Mouse (Mus musculus): ENCODE data around the gene Tcf7l1. TPM values are rescaled to one million over a fixed set of nuclear protein-coding genes. Genes with fewer than 3 reads are reported as not detected.

Tcf7l1 gene
- total RNA-seq, 2 experiments from 2014 or later = 4.1 to 5.3 TPM

- peak; percentile 44 for DNase-seq
- intact Hi-C loops (cut with DNase I) = no loop called here
Measured at GRCm38 (mm10) chr6:72787948-72788891, 834 bp downstream of the Tcf7l1 start.

GRCm38 (mm10) chr6:72787322-72787947 lies 1.6 kb downstream of the Tcf7l1 start:
- DNase-seq = no peak
- intact Hi-C loops (cut with DNase I) = no loop called here

- no peak for DNase-seq
- intact Hi-C loops (cut with DNase I) = no loop called here
Measured at GRCm38 (mm10) chr6:72783780-72784179, 5.3 kb downstream of the Tcf7l1 start.

- no peak for DNase-seq
- intact Hi-C loops (cut with DNase I) = no loop called here
Measured at GRCm38 (mm10) chr6:72778779-72779776, 10.0 kb downstream of the Tcf7l1 start.

GRCm38 (mm10) chr6:72777212-72777611 lies 11.8 kb downstream of the Tcf7l1 start:
- no peak for DNase-seq
- intact Hi-C loops (cut with DNase I) = no loop called here

GRCm38 (mm10) chr6:72774275-72774674 lies 14.8 kb downstream of the Tcf7l1 start:
- no peak for DNase-seq
- intact Hi-C loops (cut with DNase I) = no loop called here

- no peak for DNase-seq
- intact Hi-C loops (cut with DNase I) = no loop called here
Measured at GRCm38 (mm10) chr6:72769915-72770776, 18.9 kb downstream of the Tcf7l1 start.

GRCm38 (mm10) chr6:72769343-72769742 lies 19.7 kb downstream of the Tcf7l1 start:
- intact Hi-C loops (cut with DNase I) = no loop called here
- DNase-seq = no peak

GRCm38 (mm10) chr6:72768804-72769203 lies 20.2 kb downstream of the Tcf7l1 start:
- intact Hi-C loops (cut with DNase I) = no loop called here
- DNase-seq = peak; percentile 82

GRCm38 (mm10) chr6:72768097-72768496 lies 21.0 kb downstream of the Tcf7l1 start:
- intact Hi-C loops (cut with DNase I) = no loop called here
- DNase-seq = no peak

- intact Hi-C loops (cut with DNase I) = no loop called here
- DNase-seq = no peak
Measured at GRCm38 (mm10) chr6:72763616-72764015, 25.4 kb downstream of the Tcf7l1 start.

- no peak for DNase-seq
- intact Hi-C loops (cut with DNase I) = no loop called here
Measured at GRCm38 (mm10) chr6:72761645-72762044, 27.4 kb downstream of the Tcf7l1 start.

GRCm38 (mm10) chr6:72758239-72759017 lies 30.6 kb downstream of the Tcf7l1 start:
- no peak for DNase-seq
- intact Hi-C loops (cut with DNase I) = no loop called here

GRCm38 (mm10) chr6:72755267-72755889 lies 33.7 kb downstream of the Tcf7l1 start:
- DNase-seq = peak; percentile 35

GRCm38 (mm10) chr6:72754215-72754614 lies 34.8 kb downstream of the Tcf7l1 start:
- DNase-seq = no peak
- intact Hi-C loops (cut with DNase I) = no loop called here

More at GRCm38 (mm10) chr6:72755267-72755889, 33.7 kb downstream of the Tcf7l1 start:
- intact Hi-C loops (cut with DNase I) = no loop called here

- no peak for DNase-seq
- intact Hi-C loops (cut with DNase I) = no loop called here
Measured at GRCm38 (mm10) chr6:72753782-72754181, 35.3 kb downstream of the Tcf7l1 start.

- no peak for DNase-seq
- intact Hi-C loops (cut with DNase I) = no loop called here
Measured at GRCm38 (mm10) chr6:72752824-72753223, 36.2 kb downstream of the Tcf7l1 start.

GRCm38 (mm10) chr6:72751210-72751609 lies 37.8 kb downstream of the Tcf7l1 start:
- DNase-seq = no peak
- intact Hi-C loops (cut with DNase I) = no loop called here

All from left cerebral cortex, postnatal 4 days (tissue).